Comparison of ENCODE assay signal across 9 mouse cellular contexts in genomic region chr2:28514489-28514888, GRCm38 (mm10). TPM values are rescaled to one million over a fixed set of nuclear protein-coding genes. Genes with fewer than 3 reads are reported as not detected.
DNase-seq lines count a peak whose midpoint lies in the region; ATAC-seq and TF ChIP-seq lines count a peak whose summit lies in the region.
"Had no signal": no experiment of that assay in that cellular context is flagged by ENCODE, and none has a peak within 500 bp of the region (broad histone marks: within the 10 kb centered on the region; RNA-seq: fewer than 3 reads in every experiment).

No protein-coding gene starts in this region.

- TF ChIP-seq POLR2A in lung, adult 2 months (IDR thresholded peaks at IDR 0.05; ENCODE audit: borderline replicate concordance, extremely low read depth, low read depth, low read length), result 0 out of 2 replicates have a peak, but pooled peaks have one; percentile 8
- no peak for TF ChIP-seq POLR2A in thymus, adult 2 months (IDR thresholded peaks at IDR 0.05; ENCODE audit: control insufficient read depth, extremely low read depth, insufficient read depth, low read length, poor library complexity)

- H3K4me3 ChIP-seq in embryonic facial prominence, embryonic 15.5 days (replicated peaks), result peak overlapping the region; percentile 79
- peak overlapping the region; percentile 72 for H3K4me3 ChIP-seq in heart, embryonic 15.5 days
- H3K4me3 ChIP-seq in lung, adult 2 months (replicated peaks; ENCODE audit: extremely low read depth, low read depth, low read length), result no peak overlapping the region
- H3K4me3 ChIP-seq in neural tube, embryonic 14.5 days (ENCODE audit: low read depth, low read length), result peak overlapping the region; percentile 85
- H3K4me3 ChIP-seq in thymus, adult 2 months (ENCODE audit: control insufficient read depth, insufficient read depth, low read length), result no peak overlapping the region

- peak; percentile 37 for ATAC-seq in CD4-positive, CD25-positive, alpha-beta regulatory T cell, adult 4 months
- ATAC-seq in embryonic facial prominence, embryonic 15.5 days (ENCODE audit: insufficient number of reproducible peaks, low FRiP score, low TSS enrichment, low read depth), result no peak
- no peak for ATAC-seq in heart, embryonic 15.5 days (replicated peaks; ENCODE audit: insufficient number of reproducible peaks, insufficient read depth, low FRiP score, low read depth)
- 0 out of 2 replicates have a peak, but pooled peaks have one; percentile 7 for ATAC-seq in neural tube, embryonic 14.5 days (ENCODE audit: low read depth)

- peak overlapping the region; percentile 94 for H3K4me2 ChIP-seq in embryonic facial prominence, embryonic 15.5 days (replicated peaks)
- peak overlapping the region; percentile 99 for H3K4me2 ChIP-seq in heart, embryonic 15.5 days
- H3K4me2 ChIP-seq in neural tube, embryonic 14.5 days (ENCODE audit: low read depth, low read length), result peak overlapping the region; percentile 83

- H3K4me1 ChIP-seq in embryonic facial prominence, embryonic 15.5 days, result peaks cover 43% of the 10 kb centered on the region
- peaks cover 22% of the 10 kb centered on the region for H3K4me1 ChIP-seq in heart, embryonic 15.5 days (replicated peaks)
- H3K4me1 ChIP-seq in lung, adult 2 months (ENCODE audit: control insufficient read depth, insufficient read depth, low read length), result peaks cover 12% of the 10 kb centered on the region
- peaks cover 45% of the 10 kb centered on the region for H3K4me1 ChIP-seq in neural tube, embryonic 14.5 days (ENCODE audit: control insufficient read depth, insufficient read depth, low read length)
- H3K4me1 ChIP-seq in thymus, adult 2 months (replicated peaks; ENCODE audit: control insufficient read depth, insufficient read depth, low read length), result peaks cover 32% of the 10 kb centered on the region

- no peaks in the 10 kb centered on the region for H3K36me3 ChIP-seq in embryonic facial prominence, embryonic 15.5 days
- no peaks in the 10 kb centered on the region for H3K36me3 ChIP-seq in heart, embryonic 15.5 days
- H3K36me3 ChIP-seq in neural tube, embryonic 14.5 days (ENCODE audit: control insufficient read depth, insufficient read depth, low read length), result no peaks in the 10 kb centered on the region
- H3K36me3 ChIP-seq in thymus, adult 2 months (ENCODE audit: control insufficient read depth, insufficient read depth, low read length), result no peaks in the 10 kb centered on the region

- H3K27ac ChIP-seq in embryonic facial prominence, embryonic 15.5 days (replicated peaks), result no peak overlapping the region
- no peak overlapping the region for H3K27ac ChIP-seq in heart, embryonic 15.5 days
- peak overlapping the region; percentile 86; the same call in 1 of the 2 replicates for H3K27ac ChIP-seq in neural tube, embryonic 14.5 days (ENCODE audit: low read depth, low read length)
- H3K27ac ChIP-seq in thymus, adult 2 months (ENCODE audit: control insufficient read depth, insufficient read depth, low read length), result no peak overlapping the region

- peak; percentile 68 to 70 for DNase-seq in adrenal gland, postnatal 4 days (ENCODE audit: low spot score in 2 of 2)
- peak; percentile 87 for DNase-seq in kidney, postnatal 14 days
- DNase-seq in lung, adult 2 months, result peak; percentile 84
- peak; percentile 87 for DNase-seq in thymus, adult 2 months

- H3K9ac ChIP-seq in embryonic facial prominence, embryonic 15.5 days, result 0 out of 2 replicates have a peak overlapping the region, but pooled peaks have one; percentile 74
- H3K9ac ChIP-seq in heart, embryonic 15.5 days, result no peak overlapping the region
- H3K9ac ChIP-seq in neural tube, embryonic 14.5 days (replicated peaks; ENCODE audit: low read depth, low read length), result peak overlapping the region; percentile 98

- 11% methylated on average over 5 of the region's 5 CpGs for WGBS in embryonic facial prominence, embryonic 15.5 days
- WGBS in heart, embryonic 15.5 days, result 16% methylated on average over 5 of the region's 5 CpGs
- 8% methylated on average over 5 of the region's 5 CpGs for WGBS in lung, adult 2 months
- 21% methylated on average over 5 of the region's 5 CpGs for WGBS in neural tube, embryonic 14.5 days
- WGBS in thymus, adult 2 months, result 27% methylated on average over 5 of the region's 5 CpGs

- no peaks in the 10 kb centered on the region for H3K9me3 ChIP-seq in embryonic facial prominence, embryonic 15.5 days (replicated peaks)
- H3K9me3 ChIP-seq in heart, embryonic 15.5 days (replicated peaks), result no peaks in the 10 kb centered on the region
- no peaks in the 10 kb centered on the region for H3K9me3 ChIP-seq in neural tube, embryonic 14.5 days (ENCODE audit: control insufficient read depth, low read length)

- peak; percentile 83 for TF ChIP-seq CTCF in lung, adult 2 months (IDR thresholded peaks at IDR 0.05; ENCODE audit: insufficient read depth, low read length)
- TF ChIP-seq CTCF in thymus, adult 2 months (IDR thresholded peaks at IDR 0.05; ENCODE audit: borderline replicate concordance, control insufficient read depth, extremely low read depth, insufficient read depth, low read length, poor library complexity), result peak; percentile 62; the same call in 1 of the 2 replicates

- no peaks in the 10 kb centered on the region for H3K27me3 ChIP-seq in embryonic facial prominence, embryonic 15.5 days
- peaks cover 14% of the 10 kb centered on the region; the same call in 1 of the 2 replicates for H3K27me3 ChIP-seq in heart, embryonic 15.5 days
- no peaks in the 10 kb centered on the region for H3K27me3 ChIP-seq in neural tube, embryonic 14.5 days (ENCODE audit: control insufficient read depth, insufficient read depth, low read length)
- no peaks in the 10 kb centered on the region; the same call in 1 of the 2 replicates for H3K27me3 ChIP-seq in thymus, adult 2 months (ENCODE audit: control insufficient read depth, insufficient read depth, low read length)

RNA-seq across cellular contexts. Expression of gene Ralgds, which starts 1.6 kb away (rescaled TPM):
- 1 to 10 TPM; 4.3 to 8.8 TPM for polyA plus RNA-seq in CD4-positive, CD25-positive, alpha-beta regulatory T cell, adult 4 months (2017; shearing (Covaris generic))
- total RNA-seq in adrenal gland, postnatal 4 days (2021), result 10 to 100 TPM; 65.0 to 67.0 TPM
- polyA plus RNA-seq in embryonic facial prominence, embryonic 15.5 days (2015; fragmentation: Nextera tagmentation; extraction: Ambion mirVana), result 69.3 and 70.8 TPM in 2 replicates
- 17.5 and 24.6 TPM in 2 replicates for polyA plus RNA-seq in heart, embryonic 15.5 days (2015; fragmentation: Nextera tagmentation; extraction: Ambion mirVana)
- polyA plus RNA-seq in lung, adult 2 months (2012; rRNA removed), result 83.5 and 84.1 TPM in 2 replicates
- 76.5 and 88.2 TPM in 2 replicates for polyA plus RNA-seq in neural tube, embryonic 14.5 days (2014; fragmentation: Nextera tagmentation; extraction: Ambion mirVana)
- 45.4 and 51.6 TPM in 2 replicates for polyA plus RNA-seq in thymus, adult 2 months (2012; rRNA removed)

RNA-seq across cellular contexts. Expression of gene Gm10134, which starts 8.6 kb away (rescaled TPM):
- not detected for polyA plus RNA-seq in CD4-positive, CD25-positive, alpha-beta regulatory T cell, adult 4 months (2017; shearing (Covaris generic))
- total RNA-seq in adrenal gland, postnatal 4 days (2021), result 1 to 10 TPM; 3.4 to 5.2 TPM
- 1.7 and 2.2 TPM in 2 replicates for polyA plus RNA-seq in embryonic facial prominence, embryonic 15.5 days (2015; fragmentation: Nextera tagmentation; extraction: Ambion mirVana)
- 1.3 and 1.5 TPM in 2 replicates for polyA plus RNA-seq in heart, embryonic 15.5 days (2015; fragmentation: Nextera tagmentation; extraction: Ambion mirVana)
- polyA plus RNA-seq in lung, adult 2 months (2012; rRNA removed), result 1.1 TPM in 2 replicates
- polyA plus RNA-seq in neural tube, embryonic 14.5 days (2014; fragmentation: Nextera tagmentation; extraction: Ambion mirVana), result 3.5 TPM in 1 of 2 replicates, not detected in the other
- polyA plus RNA-seq in thymus, adult 2 months (2012; rRNA removed), result 0.47 and 0.61 TPM in 2 replicates

RNA-seq across cellular contexts. Expression of gene Gbgt1, which starts 17.8 kb away (rescaled TPM):
- polyA plus RNA-seq in CD4-positive, CD25-positive, alpha-beta regulatory T cell, adult 4 months (2017; shearing (Covaris generic)), result not detected
- total RNA-seq in adrenal gland, postnatal 4 days (2021), result 1 to 10 TPM; 8.2 to 8.3 TPM
- polyA plus RNA-seq in embryonic facial prominence, embryonic 15.5 days (2015; fragmentation: Nextera tagmentation; extraction: Ambion mirVana), result 0.95 and 1.2 TPM in 2 replicates
- 0.67 and 1.1 TPM in 2 replicates for polyA plus RNA-seq in heart, embryonic 15.5 days (2015; fragmentation: Nextera tagmentation; extraction: Ambion mirVana)
- polyA plus RNA-seq in lung, adult 2 months (2012; rRNA removed), result 5.1 and 5.6 TPM in 2 replicates
- 0.23 and 1.6 TPM in 2 replicates for polyA plus RNA-seq in neural tube, embryonic 14.5 days (2014; fragmentation: Nextera tagmentation; extraction: Ambion mirVana)
- 2.5 and 2.8 TPM in 2 replicates for polyA plus RNA-seq in thymus, adult 2 months (2012; rRNA removed)

RNA-seq across cellular contexts. Expression of gene Mrps2, which starts 46.6 kb away (rescaled TPM):
- 10 to 100 TPM; 19.5 to 24.0 TPM for polyA plus RNA-seq in CD4-positive, CD25-positive, alpha-beta regulatory T cell, adult 4 months (2017; shearing (Covaris generic))
- 10 to 100 TPM; 57.9 to 60.4 TPM for total RNA-seq in adrenal gland, postnatal 4 days (2021)
- polyA plus RNA-seq in embryonic facial prominence, embryonic 15.5 days (2015; fragmentation: Nextera tagmentation; extraction: Ambion mirVana), result 50.1 and 54.8 TPM in 2 replicates
- polyA plus RNA-seq in heart, embryonic 15.5 days (2015; fragmentation: Nextera tagmentation; extraction: Ambion mirVana), result 45.2 and 50.6 TPM in 2 replicates
- 22.2 and 25.1 TPM in 2 replicates for polyA plus RNA-seq in lung, adult 2 months (2012; rRNA removed)
- 57.2 and 57.7 TPM in 2 replicates for polyA plus RNA-seq in neural tube, embryonic 14.5 days (2014; fragmentation: Nextera tagmentation; extraction: Ambion mirVana)
- polyA plus RNA-seq in thymus, adult 2 months (2012; rRNA removed), result 50.7 and 53.8 TPM in 2 replicates

RNA-seq across cellular contexts. Expression of gene 1700007K13Rik, which starts 48.4 kb away (rescaled TPM):
- not detected for polyA plus RNA-seq in CD4-positive, CD25-positive, alpha-beta regulatory T cell, adult 4 months (2017; shearing (Covaris generic))
- total RNA-seq in adrenal gland, postnatal 4 days (2021), result under 1 TPM; 0.64 to 0.79 TPM
- 6.9 and 11.8 TPM in 2 replicates for polyA plus RNA-seq in embryonic facial prominence, embryonic 15.5 days (2015; fragmentation: Nextera tagmentation; extraction: Ambion mirVana)
- 0.26 and 0.41 TPM in 2 replicates for polyA plus RNA-seq in heart, embryonic 15.5 days (2015; fragmentation: Nextera tagmentation; extraction: Ambion mirVana)
- polyA plus RNA-seq in lung, adult 2 months (2012; rRNA removed), result 7.4 and 10.5 TPM in 2 replicates
- polyA plus RNA-seq in neural tube, embryonic 14.5 days (2014; fragmentation: Nextera tagmentation; extraction: Ambion mirVana), result 4.7 and 7.5 TPM in 2 replicates
- not detected in 2 replicates for polyA plus RNA-seq in thymus, adult 2 months (2012; rRNA removed)
- total RNA-seq: gastrocnemius, adult 8-10 months had no signal

Comparison
In these comparisons a context has a peak if more than half of its experiments do, and no peak if none do; other contexts are left out.
1. ATAC-seq: peak in CD4-positive, CD25-positive, alpha-beta regulatory T cell, adult 4 months (single experiment) and neural tube, embryonic 14.5 days (single experiment); none in embryonic facial prominence, embryonic 15.5 days (single experiment) and heart, embryonic 15.5 days (single experiment).
2. H3K4me3 ChIP-seq: peak in embryonic facial prominence, embryonic 15.5 days (single experiment), heart, embryonic 15.5 days (single experiment) and neural tube, embryonic 14.5 days (single experiment); none in lung, adult 2 months (single experiment) and thymus, adult 2 months (single experiment).
3. Peak in every context shown above with its lines, with median percentiles within 50 percentile points of each other: DNase-seq and H3K4me2 ChIP-seq.